Mouse (Mus musculus) gonadal fat pad, adult 2 months (tissue): ENCODE data around the gene Gm3839. TPM values are rescaled to one million over a fixed set of nuclear protein-coding genes. Genes with fewer than 3 reads are reported as not detected.
"Not testable (repeated sequence)": the region's sequence is repeated elsewhere in the genome, so short reads cannot be mapped to it uniquely, and the experiment has no call there.

Experiments used
- DNase-seq: peaks from one replicate; pipeline ENCODE4 v3.0.0-alpha.2; 2012; ENCODE audit warnings: low read depth
- polyA plus RNA-seq: library from polyadenylated mRNA; depleted of rRNA; stranded (reverse); fragments of >200 nt; gene quantifications from 2 replicates; pipeline ENCODE4 v1.2.3, GENCODE M21; 2012; rRNA removed

Gene Gm3839
- polyA plus RNA-seq, result 0.65 and 0.92 TPM in 2 replicates

- not testable (repeated sequence) for DNase-seq
Measured at GRCm38 (mm10) chr14:11356626-11357025, at the start of gene Gm3839. Gm3839 (minus strand) TSS chr14:11356726.

GRCm38 (mm10) chr14:11405661-11406060 lies 49.1 kb upstream of the Gm3839 start:
- DNase-seq, result no peak

- DNase-seq, result no peak
Measured at GRCm38 (mm10) chr14:11377846-11378245, 21.3 kb upstream of the Gm3839 start.

GRCm38 (mm10) chr14:11375225-11375624 lies 18.7 kb upstream of the Gm3839 start:
- DNase-seq, result no peak

- DNase-seq, result no peak
Measured at GRCm38 (mm10) chr14:11346086-11346485, 10.4 kb downstream of the Gm3839 start.

- DNase-seq, result no peak
Measured at GRCm38 (mm10) chr14:11329993-11330392, 26.5 kb downstream of the Gm3839 start.

- no peak for DNase-seq
Measured at GRCm38 (mm10) chr14:11307079-11307478, 49.4 kb downstream of the Gm3839 start.

GRCm38 (mm10) chr14:11287956-11288355 lies 68.6 kb downstream of the Gm3839 start:
- not testable (repeated sequence) for DNase-seq

GRCm38 (mm10) chr14:11257161-11257705 lies 99.3 kb downstream of the Gm3839 start:
- no peak for DNase-seq

GRCm38 (mm10) chr14:11248053-11248452 lies 108.5 kb downstream of the Gm3839 start:
- no peak for DNase-seq

GRCm38 (mm10) chr14:11244546-11244945 lies 112.0 kb downstream of the Gm3839 start:
- DNase-seq, result no peak

- no peak for DNase-seq
Measured at GRCm38 (mm10) chr14:11232086-11232485, 124.4 kb downstream of the Gm3839 start.

Other genes with a start within 250 kb of the Gm3839 start
- gene Fhit, start 194.7 kb downstream of the Gm3839 start, polyA plus RNA-seq, result 7.8 and 8.5 TPM in 2 replicates
- 57.2 and 92.7 TPM in 2 replicates for gene Ptprg, start 196.8 kb upstream of the Gm3839 start, polyA plus RNA-seq